Mouse (Mus musculus): Measurements from ENCODE around the gene Tssk6.

Gene Tssk6

DNA sequence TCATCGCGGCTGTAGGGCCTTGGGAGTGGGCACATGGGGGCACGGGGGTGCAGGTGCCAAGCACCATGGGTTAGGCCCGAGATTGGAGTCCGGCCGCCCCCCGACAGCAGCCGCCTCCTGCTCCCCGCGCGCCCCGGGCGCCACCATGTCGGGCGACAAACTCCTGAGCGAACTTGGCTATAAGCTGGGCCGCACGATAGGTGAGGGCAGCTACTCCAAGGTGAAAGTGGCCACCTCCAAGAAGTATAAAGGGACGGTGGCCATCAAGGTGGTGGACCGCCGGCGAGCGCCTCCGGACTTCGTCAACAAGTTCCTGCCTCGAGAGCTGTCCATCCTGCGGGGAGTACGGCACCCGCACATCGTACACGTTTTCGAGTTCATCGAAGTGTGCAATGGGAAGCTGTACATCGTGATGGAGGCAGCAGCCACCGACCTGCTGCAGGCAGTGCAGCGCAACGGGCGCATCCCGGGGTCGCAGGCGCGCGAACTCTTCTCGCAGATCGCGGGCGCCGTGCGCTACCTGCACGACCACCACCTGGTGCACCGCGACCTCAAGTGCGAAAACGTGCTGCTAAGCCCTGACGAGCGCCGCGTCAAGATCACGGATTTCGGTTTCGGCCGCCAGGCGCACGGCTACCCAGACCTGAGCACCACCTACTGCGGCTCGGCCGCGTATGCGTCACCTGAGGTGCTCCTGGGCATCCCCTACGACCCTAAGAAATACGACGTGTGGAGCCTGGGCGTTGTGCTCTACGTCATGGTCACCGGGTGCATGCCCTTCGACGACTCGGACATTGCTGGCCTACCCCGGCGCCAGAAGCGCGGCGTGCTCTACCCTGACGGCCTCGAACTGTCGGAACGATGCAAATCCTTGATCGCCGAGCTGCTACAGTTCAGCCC, at the start of gene Tssk6, which contains the start of the genes Ndufa13 and Yjefn3:
Gene Tssk6 (plus strand): TSS at position 22 of the 900 bp plus-strand sequence.
Gene Ndufa13 (minus strand): TSS at position 396 of the 900 bp plus-strand sequence.
Gene Yjefn3 (minus strand): TSS at position 550 of the 900 bp plus-strand sequence.
- peak; percentile 59 for DNase-seq

DNA sequence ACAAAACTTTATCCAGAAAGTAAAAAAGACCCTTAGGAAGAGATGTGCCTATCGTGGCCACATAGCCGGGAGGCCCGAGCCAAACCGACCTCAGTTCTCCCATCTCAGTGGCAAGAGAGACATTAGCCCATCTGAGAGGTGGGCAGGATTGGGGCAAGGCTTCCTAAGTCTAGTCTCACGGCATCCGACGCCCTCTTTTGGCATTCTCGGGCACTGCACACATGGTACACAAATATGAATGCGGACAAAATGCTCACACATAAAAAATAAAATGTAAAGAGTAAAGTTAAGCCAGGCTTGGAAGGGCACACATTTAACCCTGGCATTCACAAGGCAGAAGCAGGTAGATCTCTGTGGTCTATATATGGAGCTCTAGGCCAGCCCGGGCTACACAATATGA, 48.1 kb upstream of the Tssk6 start:
- DNase-seq = no peak

DNA sequence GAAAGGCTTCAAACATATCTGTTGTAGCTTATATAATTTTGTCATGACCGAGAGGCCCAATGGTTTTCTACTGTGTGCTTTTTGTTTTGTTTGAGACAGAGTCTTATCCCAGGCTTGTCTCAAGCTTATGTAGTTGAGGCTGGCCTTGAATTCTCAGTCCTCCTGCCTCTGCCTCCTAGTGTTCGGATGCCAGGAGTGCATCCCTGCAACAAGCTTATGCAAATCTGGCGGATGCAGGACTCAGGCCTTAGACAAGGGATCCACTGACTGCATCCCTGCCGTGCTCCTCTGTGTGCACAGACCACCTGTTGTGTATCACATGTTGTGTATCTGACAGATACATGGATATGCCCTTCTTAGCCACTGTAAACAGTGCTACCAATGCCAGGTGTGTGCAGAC, 41.2 kb upstream of the Tssk6 start:
- DNase-seq = no peak

DNA sequence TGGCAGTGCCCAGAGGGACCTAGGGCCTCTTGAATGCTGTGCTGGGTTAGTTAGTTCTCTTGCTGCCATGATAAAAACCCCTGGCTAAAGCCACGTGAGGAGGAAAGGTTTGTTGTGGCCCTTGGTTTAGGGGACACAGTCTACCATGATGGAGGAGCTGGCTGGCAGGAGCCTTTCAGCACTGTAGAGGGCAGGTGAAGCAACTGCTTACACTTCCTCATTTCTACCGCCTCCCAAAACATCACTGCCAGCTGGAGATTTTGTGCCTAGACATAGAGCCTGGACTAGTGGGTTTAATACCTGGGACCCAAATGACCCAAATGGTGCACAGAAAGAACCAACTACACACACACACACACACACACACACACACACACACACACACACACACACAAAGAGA, 40.7 kb upstream of the Tssk6 start:
- DNase-seq = no peak

DNA sequence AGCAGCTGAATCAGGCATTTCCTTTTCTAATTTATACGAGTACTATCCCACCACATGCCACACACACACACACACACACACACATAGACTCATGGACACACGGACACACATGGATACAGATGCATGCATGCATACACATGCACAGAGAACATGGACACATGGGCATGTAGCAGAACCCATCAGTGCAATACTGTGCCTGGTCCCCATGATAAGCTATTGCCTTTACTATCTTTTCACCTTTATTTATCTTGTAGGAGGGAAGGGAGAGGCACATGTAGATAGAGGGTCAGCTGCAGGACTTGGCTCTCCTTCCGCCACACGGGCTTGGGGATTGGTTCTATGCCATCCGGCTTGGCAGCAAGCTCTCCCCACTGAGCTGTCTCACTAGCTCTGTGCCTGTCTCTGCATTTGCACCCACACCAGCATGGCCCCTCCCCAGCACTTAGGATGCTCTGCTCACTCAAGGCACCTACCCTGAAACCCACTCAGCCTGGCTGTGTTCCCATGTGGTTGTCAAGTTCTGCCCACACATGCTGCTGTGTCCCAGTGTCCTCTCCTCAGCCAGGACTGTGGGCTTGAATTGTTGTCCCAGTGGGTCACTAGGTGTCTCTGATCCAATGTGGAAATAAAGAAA, 38.5 kb upstream of the Tssk6 start:
- no peak for DNase-seq

DNA sequence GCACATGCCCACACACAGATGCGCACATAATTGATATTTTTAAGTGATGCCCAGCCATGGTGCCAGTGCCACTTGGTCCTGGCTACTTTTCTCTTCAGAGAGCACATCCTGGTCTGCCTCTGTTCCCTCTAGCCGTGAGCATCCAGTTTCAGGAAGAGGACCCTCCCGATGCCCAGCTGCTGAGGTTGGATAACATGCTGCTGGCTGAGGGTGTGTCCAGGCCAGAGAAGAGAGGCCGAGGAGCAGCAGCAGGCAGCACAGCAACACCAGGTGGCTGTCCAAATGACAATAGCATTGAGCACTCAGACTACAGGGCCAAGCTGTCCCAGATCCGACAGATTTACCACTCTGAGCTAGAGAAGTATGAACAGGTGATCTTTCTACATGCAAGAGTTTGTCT, 37.8 kb upstream of the Tssk6 start:
- no peak for DNase-seq

DNA sequence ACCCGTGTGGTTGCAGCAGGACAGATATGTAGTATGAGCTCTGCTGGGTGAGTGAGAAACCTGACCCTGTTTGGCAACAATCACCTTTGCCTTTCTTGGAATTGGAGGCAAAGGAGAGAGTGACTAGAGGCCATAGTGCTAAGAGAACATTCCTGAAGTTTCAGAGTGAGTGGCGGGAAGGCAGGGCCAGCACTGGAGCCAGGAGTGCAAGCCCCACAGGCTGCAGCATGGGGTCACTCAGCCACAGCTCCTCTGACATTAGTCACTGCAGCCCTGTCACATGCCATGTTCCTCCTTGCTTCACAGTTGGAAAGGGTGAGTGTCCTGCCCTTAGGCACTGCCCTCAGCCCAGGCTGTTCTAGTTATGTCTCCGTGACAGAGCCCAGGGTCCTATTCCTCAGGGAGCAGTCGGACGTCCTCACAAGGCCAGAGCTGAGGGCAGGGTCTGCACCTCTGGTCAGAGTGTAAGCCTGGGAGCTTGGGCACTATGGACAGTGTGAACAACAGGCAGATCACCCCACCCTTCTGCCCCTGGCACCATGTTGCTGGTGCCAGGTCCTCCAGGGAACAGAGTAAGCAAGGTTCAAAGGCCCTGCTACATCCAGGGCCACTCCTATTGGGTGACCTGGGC, 34.2 kb upstream of the Tssk6 start:
- peak; percentile 43 for DNase-seq

DNA sequence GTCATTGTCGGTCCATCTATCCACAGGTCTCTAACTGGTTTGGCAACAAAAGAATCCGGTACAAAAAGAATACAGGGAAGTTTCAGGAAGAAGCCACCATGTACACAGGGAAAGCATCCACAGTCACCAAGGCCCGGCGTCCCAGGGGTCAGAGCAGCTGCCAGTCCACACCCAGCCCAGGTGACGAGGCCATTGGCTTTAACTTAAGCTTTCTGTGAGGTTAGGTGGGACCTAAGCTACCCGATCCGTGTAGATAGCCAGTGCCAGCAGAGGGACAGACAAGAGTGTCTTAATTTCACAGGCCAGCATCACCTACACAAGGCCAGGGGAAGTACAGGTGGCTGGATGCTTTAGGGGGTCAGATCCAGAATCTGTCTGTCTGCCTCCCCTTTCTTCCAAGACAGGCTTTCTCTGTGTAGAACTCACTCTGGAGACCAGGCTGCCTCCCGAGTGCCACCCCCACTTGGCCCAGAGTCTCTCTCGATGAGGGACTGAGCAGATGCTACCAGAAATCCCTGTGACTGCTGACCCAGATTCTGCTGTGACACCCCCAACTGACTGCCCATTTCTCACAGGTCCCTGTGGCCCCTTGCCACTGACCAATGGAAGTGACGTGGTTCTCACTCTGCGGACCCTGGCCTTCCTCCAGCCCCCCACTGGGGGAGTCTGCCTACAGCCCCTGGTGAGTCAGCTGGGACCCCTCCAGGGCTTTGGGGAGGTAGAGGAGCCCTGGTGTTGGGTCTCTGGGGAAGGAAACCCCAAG, 31.8 kb upstream of the Tssk6 start:
- DNase-seq = no peak

DNA sequence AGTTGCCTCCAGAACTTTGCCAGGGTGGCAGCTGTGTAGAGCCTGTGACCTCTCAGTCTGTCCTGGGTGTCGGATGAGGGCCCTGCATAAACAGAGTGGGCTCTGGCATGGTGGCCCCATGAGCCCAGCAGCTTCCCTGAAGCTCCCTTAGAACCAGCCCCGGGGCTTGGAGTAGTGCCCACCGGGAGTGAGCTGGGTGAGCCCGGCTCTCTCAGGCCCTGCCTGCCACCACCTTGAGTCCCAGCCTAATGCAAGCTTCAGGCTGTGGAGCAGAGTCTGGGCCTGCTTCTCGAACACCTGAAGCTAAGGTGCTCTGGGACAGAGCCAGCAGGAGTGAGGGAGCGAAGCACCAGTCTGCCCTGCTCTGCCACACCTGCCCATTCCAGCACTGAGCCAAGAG, 31.1 kb upstream of the Tssk6 start:
- no peak for DNase-seq

DNA sequence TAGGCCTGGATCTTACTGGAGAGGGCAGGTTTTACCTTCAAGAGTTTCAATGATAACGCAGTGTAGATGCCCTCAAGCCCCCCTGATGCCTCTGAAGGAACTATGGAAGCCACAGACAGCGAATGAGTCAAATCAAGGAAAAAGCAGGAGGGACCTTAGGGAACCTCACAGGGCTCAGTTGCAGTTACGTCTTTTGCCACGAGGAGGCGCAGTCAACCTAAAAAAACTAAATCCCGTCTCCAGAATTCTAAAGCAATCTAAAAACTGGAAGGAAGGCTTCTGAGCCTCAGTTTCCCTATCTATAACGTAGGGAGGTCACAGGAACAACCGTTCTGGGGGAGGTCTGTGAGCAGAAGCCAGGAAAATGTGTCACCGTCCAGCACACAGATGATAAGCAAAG, 27.8 kb upstream of the Tssk6 start:
- DNase-seq = peak; percentile 80

DNA sequence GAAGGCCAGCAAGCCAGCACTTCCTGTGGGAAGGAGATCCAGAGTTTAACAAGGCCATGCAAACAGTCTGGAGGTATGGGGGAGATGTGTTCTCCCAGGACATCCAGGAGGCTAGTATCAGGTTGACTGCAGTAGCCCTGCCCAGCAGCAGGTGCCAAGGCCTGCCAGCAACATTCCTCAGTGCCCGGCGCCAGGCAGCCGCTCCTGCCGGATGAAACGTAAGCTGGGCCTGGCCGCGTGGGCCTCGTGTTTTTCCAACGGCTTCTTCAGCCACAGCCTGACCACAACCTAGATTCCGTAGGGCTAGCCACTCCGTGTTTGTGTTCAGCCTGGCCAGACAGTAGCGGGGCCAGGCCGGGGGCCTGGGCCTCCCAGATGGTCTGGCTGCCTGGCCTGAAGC, 27.3 kb upstream of the Tssk6 start:
- DNase-seq = no peak

DNA sequence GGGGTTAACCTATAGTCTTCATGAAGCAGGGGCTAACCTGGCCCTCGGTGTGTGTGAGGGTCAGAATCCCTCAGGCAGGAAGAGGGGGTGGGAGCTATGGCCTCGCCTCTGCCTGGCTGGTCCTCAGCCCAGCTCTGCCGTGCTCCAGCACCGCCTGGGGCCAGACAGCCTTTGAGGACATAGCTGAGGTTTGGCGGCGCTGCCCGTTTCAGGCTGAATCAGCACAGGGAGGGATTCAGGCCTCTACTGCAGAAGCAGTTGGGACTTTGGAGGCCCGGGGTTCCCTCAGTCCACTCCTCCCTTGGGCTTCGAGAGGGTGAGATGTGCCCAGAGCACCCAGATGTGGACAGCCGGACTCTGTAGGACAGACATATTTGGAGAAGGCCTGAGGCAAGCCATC, 25.9 kb upstream of the Tssk6 start:
- DNase-seq = no peak

DNA sequence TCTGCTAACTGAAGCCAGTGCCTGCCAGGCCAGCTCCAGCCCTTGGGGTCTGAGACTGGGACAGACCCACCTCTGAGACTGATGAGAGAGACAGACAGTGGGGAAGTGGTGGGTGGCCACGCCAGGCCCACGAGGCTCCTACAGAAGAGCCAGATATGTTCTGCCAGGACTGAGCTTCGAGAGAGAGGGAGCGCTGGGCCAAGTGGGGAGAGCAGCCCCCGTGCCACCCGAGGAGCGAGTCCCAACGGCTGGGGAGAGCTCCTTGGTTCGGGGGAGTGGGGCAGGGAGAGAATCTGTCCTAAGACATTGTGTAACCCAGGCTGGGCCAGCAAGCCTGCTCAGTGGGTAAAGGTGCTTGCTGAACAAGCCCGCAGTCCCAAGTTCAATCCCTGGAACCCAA, 25.0 kb upstream of the Tssk6 start:
- no peak for DNase-seq

DNA sequence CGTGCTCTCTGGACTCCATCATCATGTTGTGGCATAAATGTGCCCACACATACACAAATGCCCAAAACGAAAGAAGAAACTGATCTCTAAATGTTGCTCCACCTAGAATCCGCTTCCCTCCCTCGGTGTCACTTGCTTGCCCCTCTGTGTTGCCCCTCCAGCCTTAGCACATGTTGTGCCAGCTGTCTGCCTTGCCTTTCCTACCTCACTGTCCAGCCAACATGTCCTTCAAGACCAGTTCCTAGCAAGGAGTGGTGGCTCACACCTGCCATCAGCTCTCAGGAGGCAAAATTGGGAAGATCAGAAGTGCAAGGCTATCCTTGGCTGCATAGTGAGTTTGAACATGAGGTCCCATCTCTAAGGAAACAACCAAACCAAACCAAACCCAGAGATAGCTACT, 24.6 kb upstream of the Tssk6 start:
- no peak for DNase-seq

DNA sequence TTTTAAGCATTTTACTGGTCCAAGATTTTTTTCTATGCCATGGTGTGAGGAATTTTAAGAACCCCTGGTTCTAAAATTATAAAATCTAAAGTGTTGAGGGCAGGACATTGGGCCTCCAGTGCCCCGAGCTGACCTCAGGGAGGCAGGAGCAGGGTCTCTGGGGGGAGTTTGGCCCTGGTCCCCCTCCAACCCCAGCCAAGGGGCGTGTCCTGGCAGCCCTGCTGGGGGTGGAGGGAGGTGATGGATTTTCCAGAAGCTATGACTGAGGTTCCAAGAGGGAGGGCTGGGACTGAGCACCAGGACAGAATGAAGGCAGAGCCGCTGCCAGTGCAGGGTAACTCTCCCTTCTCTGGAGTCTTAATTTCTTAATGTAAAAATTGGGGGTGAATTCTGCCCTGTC, 24.0 kb upstream of the Tssk6 start:
- DNase-seq = no peak

DNA sequence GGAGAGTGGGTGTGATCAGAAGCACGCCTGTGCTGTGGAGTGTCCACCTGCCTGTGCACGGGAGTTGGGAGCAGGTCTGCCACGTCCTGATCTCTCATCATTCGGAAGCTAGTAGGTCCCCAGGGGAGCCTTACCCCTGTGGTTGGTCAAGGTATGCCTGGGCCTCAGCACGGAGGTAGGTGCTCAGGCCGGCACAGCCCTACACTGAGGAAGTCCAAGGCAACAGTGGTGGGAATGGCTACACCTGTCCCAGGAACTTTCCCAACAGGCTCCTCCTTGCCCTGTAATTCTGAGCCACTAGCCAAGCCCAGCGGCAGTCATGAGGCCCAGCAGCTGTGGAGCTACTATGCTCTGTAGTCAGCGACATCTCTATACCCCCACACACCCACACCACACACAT, 22.3 kb upstream of the Tssk6 start:
- DNase-seq = no peak

DNA sequence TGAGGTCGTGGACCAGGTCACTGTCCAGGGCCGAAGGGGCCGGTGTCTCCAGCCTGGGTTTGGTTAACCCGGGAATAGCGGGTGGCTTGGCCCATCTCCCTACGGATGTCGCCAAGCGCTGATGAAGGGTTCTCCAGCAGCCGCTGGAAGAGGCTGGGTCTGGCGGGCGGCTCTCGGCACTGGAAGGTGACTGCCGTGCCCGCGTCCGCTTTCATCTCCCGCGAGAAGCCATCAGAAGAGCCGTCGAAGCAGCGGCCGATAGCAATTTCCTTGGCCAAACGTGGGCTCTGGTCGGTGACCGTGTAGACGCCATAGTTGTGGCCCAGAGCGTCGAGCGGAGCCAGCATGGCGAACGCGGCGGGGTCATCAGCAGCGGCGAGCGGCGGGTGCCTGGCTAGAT, 21.1 kb upstream of the Tssk6 start:
- no peak for DNase-seq

DNA sequence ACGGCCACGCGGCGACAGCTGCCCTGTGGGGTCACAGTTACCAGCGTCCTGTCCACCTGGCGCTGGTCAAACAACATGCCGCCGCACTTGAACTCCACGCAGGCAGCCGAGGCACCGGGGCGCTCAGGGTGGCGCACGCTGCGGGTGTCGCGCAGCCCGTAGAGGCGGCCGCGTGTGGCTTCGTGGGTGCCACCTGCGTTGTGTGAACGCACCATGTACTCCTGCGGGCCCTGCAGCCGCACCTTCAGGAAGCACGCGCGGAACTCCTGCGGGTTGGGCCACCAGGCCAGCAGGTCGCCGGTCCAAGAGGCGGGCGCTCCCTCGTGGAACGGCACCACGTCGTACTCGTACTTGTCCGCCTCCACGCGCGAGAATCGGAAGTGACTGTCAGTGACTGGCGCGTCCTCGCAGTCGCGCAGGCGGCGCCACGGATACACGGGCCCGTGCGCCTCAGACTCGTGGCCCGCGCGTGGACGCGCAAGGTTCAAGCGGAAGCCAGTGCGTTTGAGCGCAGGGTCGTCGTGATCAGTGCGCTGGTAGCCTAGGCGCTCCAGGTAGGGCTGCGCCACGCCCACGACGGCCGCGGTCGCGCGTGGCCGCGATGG, 20.6 kb upstream of the Tssk6 start:
- no peak for DNase-seq

DNA sequence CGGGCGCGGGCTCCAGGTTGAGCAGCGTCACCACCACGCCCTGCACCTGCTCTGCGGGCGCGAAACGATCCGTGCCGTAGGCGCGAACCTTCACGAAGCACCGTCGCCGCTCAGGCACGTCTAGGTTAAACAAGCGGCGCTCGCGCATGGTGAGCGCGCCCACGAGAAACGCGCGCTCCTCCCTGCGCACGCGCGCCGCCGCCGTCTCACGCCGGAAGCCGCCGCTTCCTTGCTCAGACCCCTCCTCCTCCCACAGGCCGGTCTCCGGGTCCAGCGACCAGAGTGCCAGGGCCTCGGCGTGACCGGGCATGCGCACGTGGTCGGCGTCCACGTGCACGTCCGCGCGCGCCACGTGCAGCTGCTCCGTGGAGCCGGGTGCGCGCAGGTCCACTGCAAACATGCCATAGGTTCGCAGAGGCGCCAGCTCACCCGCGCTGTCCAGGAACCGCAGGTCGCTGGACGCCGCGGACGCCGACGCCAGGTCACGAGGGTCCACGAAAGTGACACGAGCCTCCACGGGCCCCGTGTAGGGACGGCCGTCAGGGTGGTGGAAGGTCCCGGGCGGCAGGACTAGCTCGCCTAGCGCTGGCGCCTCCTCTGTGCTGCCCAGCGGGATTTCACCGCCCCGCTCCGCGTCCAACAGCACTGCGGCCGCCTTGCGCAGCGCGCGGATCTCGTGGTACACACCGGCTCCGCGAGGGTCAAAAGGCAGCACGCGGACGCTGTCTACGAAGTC, 19.8 kb upstream of the Tssk6 start:
- peak; percentile 58 for DNase-seq

DNA sequence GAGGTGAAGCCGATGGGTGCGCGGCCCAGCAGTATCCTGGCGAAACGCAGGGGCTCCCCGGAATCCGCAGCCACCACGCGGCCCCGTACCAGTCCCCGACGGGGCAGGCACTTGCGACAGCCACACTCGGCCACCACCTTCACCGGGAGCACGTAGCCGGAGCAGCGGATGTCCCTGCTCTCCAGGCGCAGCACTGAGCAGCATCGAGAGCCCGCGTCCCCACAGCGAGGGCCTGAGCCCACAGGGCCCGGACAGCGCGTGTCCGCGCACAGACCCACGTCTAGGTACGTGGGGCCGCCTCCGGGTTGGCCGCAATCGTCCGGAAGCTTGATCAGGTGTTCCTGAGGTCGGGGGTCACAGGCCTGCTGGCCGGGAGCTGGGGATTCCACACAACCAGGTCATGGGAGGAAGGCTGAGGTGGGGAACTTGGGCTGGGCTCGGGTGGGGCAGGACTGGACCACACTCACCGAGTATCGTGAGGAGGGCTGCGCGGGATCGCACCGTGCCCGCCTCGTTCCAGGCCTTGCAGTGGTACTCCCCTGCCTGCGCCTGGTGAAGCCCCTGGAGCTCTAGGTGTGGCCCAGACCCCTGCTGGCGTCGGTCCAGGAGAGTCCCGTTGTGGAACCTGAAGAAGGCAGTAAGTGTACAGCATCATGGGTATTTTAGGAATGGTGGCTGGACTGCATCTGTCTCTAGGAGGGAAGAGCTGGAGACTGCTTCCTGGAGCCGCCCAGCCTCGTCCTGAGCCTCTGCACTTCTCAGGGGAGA, 19.0 kb upstream of the Tssk6 start:
- no peak for DNase-seq

DNA sequence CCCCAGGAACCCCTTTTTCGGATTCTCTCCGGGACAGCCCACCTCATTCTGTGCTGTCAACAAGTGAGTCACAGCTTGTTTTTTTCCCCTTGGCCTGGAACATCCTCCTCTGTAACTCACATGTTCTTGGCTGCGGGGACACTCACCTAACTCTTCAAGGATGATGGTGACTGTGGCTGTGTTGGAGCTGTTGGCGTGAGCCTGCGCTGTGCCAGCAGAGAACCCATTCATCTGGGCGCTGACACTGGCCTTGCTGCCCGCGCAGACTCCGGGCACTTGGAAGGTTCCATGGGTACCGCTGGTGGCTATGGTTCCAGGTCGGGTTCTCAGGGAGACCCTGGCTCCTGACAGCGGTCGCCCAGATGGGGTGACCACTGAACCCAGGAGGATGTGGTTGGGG, 17.8 kb upstream of the Tssk6 start:
- DNase-seq = no peak
